Mouse (Mus musculus) ovary, postnatal 14 days (tissue): ENCODE measurements around the gene Sh3bp5.

ENCODE experiments used
- DNase-seq: peaks from one replicate; pipeline ENCODE4 v3.0.0; 2022; ENCODE audit warnings: low spot score

Gene Sh3bp5

DNA sequence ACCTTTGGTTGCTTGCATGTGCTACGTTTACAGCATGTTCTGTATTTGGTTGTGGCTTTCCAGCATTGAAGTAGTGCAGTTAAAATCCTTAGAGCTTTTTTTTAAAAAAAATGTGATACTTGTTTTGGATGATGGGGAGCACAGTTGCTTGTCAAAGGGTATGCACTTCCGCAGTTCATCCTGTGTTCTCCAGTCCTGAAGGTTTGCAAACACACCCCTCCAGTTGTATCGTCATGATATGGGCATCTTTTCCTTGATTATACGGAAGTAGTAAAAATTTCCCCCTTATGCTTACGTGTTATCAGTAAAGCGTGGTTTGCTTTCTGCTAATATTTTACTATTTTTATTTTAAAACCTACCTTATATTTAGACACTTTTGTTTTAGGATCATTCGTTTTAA lies 98.5 kb downstream of the Sh3bp5 start:
- DNase-seq, result no peak

DNA sequence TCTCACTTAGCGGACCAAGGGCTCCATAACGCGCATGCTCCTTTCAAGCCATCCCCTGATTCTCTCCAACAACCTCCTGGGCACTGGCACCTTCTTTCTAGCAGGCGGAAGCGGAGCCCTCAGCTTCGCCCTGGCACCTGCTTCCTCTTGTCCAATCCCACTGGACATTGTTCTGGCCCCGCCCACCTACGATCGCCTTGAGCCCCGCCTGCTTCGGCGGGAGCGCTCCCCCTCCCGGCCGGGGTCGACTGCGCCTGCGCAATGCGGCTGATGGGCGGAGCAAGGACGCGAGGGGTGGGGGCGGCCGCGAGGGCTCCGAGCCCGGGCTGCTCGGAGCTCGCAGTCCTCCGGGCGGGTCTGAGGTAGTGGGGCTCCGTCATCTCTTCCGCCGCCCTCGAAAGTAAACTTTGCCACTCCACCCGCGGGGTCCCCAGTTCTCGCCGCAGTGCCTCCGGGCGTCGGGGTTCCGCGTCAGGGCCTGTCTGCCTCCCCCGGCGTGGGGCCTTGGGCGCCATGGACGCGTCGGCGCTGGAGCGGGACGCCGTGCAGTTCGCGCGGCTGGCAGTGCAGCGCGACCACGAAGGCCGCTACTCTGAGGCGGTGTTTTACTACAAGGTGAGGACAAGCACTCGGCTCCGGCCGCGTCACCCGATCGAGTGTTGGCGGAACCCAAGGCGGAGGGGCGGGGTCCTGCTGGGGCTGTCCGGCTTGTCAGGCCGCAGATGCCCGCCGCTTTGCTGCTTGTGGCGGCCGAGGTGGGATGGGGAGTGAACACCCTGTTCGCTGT lies 99.3 kb downstream of the Sh3bp5 start, which contains the start of gene Capn7:
TSS of gene Capn7 (plus strand) at position 270 of the 787 bp plus-strand sequence.
- peak; percentile 99 for DNase-seq

DNA sequence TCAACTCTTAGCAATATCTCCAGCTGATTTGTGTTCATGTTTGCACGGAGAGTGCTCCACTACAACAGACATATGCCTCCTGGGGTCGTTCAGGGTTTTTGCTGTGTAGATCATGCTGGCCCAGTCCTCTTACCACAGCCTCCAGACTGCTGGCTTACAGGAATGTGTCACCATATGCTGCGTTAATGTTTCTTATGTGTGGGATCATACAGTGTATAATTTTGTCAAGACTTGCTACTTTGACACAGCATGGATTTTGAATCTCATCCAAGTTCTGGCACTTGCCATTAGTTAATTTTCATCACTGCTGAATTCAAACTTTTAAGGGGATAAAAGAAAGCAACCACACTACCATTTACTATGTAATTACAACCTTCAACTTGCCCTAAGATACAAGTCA lies 100.1 kb downstream of the Sh3bp5 start:
- no peak for DNase-seq

DNA sequence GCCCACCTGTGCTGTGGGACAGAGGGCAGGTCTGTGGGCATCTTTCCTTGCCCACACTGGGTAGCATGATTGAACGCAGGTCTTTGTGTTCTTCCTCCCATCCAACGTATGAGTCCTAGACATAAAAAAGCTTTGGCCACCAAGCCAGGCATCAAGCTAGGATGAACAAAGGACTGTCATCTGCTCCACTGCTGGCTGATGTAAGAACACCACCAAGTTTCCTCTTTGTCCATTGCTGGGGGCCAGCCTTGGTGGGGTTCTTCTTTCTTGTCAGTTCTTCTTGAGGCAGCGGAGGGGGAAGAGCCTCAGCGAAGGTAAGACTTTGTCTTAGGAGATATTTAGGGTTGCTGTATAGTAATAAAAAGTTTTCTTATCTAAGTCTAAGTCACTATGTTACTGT lies 104.9 kb downstream of the Sh3bp5 start:
- DNase-seq, result no peak

DNA sequence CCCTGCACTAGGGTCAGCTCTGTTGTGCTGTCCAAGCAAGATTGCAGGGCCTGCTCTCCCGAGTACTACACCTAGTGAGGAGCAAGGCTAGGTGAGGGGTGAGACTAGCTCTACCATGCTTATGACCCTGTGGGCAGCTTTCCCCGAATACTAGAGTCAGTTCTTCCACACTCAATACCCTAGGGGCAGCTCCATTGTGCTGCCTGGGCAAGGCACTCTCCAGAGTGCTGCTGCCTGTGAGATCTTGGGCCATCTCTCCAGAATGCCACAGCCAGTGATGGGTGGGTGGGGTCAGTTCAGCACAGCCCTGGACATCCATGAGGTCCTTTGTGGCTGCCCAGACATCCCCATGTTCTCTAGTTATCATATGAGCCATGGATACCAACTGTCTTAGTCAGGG lies 106.1 kb downstream of the Sh3bp5 start:
- no peak for DNase-seq

DNA sequence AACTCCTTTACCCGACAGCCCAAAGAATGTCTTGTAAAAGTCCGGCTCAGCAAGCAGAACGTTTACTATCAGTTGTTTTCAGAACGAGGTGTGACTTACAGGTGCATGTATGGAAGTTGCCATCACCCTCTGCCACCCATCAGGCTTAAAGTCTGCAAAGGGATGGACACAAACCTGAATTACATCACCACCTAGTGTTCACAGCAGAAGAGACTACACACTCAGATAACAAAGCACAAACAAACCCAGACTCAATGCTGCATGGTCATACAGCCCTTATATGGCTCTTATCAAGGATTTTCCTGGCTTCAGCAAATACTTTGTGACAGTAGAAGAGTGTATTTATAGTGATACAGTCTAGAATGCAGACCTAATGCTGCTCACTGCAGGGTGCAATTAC lies 108.2 kb downstream of the Sh3bp5 start:
- no peak for DNase-seq

DNA sequence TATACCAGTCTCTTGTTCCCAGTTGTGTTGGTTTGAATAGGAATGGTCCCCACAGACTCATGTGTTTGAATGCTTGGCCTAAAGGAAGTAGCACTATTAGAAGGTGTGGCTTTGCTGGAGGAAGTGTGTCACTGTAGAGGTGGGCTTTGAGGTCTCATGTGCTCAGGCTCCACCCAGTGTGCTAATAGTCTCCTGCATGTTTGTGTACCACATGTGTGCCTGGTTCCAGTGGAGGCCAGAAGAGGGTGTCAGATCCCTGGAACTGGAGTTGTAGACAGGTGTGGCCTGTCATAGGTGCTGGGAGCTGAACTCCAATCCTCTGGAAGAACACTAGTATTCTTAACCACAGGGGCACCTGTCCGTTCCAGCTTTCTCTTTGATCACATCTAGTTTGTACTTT lies 108.7 kb downstream of the Sh3bp5 start:
- no peak for DNase-seq

DNA sequence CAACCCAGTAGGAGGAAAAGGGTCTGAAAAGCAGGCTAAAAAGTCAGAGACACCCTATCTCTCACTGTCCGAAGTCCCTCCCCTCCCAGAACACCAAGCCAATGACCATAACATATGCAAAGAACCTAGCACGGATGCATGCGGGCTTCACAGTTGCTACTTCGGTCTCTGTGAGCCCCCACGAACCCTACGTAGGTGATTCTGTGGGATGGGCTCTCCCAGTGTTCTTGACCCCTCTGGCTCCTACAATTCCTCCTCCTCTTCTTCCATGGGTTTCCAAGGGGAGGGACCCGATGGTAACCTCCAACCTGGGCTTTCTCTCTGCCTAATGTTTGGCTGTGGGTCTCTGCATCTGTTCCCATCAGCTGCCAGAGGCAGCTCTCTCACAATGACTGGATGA lies 109.1 kb downstream of the Sh3bp5 start:
- no peak for DNase-seq

DNA sequence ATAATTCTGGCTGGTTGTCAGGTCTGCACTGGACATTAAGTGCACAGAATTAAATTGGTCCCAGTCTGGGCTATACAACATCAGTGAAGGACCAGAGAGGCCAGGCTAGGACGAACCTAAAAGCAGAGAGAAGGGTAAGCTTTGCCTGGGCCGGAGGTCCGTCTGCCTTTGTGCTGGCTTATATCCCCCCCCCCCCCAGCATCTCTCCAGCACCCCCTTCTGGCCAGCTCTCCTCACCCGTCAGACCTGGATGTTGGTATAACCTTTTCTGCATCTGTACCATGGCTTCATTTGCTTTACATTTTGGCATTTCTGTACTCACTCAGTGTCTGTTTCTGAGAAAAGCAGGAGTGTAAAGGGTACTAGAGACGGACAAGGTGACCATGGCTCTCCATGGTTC lies 110.3 kb downstream of the Sh3bp5 start:
- DNase-seq, result no peak

DNA sequence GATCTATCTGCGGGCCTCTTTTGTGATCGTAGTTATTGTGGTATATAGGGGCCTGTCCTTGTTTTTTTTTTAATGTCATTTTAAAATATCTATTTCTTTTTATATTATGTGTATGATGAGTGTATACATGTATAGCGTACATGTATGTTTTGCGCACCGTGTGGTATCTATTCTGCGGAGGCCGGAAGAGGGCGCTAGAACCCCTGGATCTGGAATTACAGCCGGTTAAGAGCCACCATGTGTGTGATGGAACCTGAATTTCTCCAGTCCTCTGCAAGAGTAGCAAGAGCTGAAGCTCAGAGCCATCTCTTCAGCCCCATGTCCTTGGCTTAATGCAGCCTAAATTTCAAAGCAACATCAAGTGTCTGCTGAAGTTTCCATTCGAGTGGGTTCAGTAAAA lies 111.0 kb downstream of the Sh3bp5 start:
- DNase-seq, result no peak

DNA sequence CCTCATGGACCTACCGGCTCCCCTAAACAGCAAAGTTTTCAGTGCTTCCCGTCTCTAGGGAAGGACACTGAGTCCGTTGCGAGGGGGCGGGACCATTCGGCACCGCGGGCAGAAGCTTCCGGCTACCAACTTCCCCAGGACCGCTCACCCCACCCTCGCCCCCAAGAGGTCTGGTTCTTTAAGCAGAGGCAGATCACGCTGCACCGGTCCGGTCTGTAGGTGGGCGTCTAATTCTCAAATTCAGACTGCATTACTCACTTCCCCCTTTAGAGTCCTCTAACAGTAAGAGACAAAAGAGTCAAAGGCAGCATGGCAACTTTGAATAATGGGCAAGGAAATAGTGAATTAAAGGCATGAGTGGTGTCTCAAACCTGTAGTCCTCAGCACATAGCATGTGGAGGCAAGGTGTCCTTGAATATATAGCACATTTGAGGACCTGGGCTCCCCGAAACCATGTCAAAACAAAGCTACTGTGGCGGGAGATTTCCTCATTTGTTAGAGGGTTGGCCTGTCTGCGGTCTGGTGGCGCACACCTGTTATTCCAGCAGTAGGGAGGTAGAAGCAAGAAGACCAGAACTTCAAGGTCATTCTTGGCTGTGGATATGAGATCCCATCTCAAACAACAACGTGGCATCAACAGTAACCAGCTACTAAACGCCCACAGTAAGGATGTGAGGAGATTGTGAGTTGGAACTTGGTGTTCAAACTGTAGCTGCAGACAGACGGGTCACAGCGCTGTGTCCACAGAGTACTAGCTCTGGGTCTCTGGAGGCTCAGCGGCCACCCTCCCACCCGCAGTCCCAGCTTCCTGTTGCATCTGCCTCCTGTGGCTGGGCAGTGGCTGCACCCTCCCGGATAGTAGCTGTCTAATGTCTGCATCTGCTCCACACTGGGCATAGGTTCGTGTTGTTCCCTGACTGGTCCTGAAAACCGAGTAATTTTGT lies 111.8 kb downstream of the Sh3bp5 start, which contains the start of gene Dnah1:
TSS of gene Dnah1 (minus strand) at position 48 of the 944 bp plus-strand sequence.
- peak; percentile 36 for DNase-seq

DNA sequence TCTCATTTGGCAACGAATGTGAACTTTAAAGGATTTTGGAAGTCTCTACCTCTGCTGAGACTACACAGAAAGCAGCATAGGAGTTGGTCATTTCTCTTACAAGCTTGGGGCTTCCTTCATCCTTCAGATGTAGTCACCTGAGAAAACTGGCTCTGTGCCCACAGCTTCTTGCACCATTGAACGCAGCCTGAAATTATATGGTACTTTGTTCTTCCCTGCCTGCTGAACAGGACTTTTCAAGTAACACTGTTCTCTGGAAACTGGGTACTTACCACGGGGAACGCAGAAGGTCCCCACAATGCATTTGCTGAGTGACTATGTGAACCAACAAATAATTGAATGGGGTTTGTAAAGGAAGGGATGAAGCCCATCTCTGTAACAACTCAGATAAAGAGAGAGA lies 112.7 kb downstream of the Sh3bp5 start:
- no peak for DNase-seq

DNA sequence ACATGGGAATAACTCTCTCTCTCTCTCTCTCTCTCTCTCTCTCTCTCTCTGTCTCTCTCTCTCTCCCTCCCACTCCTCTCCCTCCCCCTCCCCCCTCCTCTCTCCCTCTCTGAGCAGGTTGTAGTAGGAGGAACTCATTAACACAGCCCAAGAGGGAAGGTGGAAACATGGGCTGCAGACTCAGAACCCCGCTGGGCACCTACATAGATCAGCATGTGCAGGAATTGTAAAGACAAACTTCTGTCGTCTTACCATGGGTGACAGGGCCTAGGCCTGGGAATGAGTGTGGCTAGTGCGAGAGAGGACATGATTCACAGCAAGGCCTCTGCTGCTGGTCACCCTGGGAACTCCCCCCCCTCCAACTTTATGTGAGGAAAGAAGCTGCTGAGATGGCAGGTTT lies 113.7 kb downstream of the Sh3bp5 start:
- DNase-seq, result no peak

DNA sequence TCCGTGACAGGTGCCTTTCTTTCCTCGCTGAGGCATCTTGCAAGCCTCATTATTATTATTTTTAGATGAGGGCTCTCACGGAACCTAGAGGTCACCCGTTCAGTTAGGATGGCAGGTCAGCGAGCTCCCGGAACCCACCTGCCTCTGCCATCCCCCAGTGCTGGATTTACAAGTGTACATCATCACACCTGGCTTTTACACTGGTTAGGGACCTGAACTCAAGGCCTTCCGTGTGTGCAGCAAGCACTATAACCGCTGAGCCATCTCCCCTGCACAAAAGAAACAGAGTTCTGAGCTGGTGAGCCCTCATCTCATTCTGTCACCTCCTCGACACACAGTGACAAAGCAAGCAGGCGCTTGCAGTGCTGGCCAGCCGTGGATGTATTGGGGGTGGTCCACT lies 114.7 kb downstream of the Sh3bp5 start:
- DNase-seq, result no peak

DNA sequence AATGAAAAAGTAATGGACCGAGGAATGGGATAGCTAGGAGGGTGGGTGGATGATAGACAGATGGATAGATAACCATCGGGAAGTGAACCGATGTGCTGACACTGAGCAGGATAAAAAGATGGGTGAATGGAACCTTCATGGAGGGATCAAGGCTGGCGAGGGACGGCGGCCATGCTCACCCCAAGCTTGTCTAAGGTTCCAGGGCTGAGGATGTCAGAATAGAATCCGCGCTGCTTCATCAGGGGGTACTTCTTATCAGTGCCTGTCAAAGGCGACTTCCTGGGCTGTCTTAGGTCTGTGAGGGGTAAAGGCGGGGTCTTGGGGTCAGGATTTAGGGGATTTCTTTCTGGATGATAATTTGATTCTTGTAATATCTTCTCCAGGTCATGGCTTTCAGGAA lies 116.3 kb downstream of the Sh3bp5 start:
- DNase-seq, result no peak

DNA sequence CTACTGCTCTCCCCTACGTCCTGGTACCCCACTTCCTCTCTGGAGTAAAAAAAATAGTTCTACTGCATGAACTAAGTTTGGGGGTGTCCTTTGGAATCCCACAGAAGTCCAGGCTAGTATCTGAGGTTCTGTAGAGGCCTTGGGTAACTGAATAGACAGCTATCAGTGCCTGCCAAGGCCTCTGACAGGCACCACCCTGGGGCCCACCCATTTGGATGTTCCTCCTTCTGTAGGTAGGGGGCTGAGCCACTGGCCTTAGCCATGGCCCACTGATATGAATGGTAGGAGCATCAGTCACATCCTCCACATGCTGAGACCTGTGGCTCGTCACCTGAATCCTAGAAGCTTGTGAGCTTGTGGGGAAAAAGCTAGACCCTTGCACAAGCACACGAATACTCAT lies 118.1 kb downstream of the Sh3bp5 start:
- no peak for DNase-seq

DNA sequence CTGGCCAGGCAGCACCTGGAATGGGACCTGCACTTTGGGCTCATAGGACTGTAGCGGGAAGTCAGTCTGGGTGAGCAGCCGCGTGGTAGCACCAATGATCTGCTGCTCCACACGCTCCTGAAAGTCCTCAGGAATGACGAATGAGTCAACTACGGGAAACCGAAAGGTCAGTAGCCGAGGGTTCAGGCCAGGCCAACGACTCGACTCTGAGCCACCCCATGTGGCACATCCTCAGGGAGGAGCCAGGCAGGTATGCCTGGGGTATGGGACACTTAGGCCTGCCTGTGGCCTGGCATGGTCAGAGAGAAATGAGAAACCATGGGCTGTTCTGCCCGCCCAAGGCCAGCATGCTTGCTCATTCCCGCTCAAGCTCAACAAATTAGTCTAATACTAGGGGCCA lies 119.3 kb downstream of the Sh3bp5 start:
- DNase-seq, result no peak

DNA sequence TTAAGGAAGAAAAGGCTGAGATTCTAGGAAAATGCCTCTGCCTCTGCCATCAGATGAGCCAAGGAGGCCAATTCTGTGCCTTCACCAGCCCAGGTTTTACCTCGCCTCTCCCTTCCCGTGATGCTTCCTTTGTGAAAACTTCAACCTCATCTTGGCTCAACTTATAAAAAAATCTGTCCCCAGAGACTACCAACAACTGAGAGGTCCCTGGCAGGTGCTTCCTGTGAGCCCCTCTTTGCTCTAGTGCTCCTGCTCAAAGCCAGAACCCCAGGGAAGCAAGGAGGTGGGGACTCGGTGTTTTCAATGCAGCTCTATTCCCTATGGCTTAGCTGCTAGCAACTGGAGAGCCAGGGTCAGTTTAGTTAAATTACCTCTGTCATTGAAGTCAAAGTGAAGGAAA lies 122.7 kb downstream of the Sh3bp5 start:
- no peak for DNase-seq
